Mouse (Mus musculus) naive thymus-derived CD4-positive, alpha-beta T cell, adult 2 months (primary cell): ENCODE results near the gene Btnl4.
"Not testable (repeated sequence)": the region's sequence is repeated elsewhere in the genome, so short reads cannot be mapped to it uniquely, and the experiment has no call there.

ENCODE experiments used
- DNase-seq: peaks from one replicate; pipeline ENCODE4 v3.0.0-alpha.2; 2011; ENCODE audit warnings: low read depth

Gene Btnl4

DNA sequence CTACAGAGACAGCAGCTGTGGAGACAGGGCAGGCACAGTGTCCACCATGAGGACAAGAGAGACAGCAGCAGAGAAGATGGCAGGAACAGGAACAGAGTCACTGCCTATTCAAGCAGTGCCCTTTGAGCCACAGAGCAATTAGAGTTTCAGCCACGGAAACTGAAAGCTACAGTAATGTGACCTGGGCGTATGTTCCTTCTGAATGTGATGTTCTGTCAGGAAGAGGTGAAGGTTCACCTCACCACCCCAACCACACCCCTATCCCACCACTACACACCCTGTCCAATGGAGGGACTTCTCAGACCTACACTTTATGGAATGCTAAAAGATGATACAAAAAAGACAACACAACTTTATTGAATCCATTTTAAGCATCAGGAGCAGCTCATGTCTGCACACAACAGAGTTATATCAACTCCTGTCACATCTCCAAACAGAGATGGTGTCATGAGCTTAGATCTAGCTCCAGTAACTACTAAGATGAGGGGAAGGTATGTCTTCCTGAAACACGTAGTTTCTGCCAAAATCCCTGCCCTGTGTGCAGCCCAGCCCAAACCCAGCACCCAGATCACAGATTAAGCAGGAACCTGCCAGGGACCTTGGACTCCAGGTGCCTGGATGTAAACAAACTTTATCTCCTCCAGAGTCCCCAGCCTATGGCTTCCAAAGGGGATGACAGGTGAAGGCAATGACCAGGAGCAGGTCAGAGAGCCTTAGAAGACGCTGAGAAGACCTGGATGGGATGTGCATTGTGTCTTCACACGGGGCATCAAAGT is at the start of gene Btnl4:
TSS of gene Btnl4 (minus strand) at position 81 of the 776 bp plus-strand sequence.
- not testable (repeated sequence) for DNase-seq

GRCm38 (mm10) chr17:34519001-34519400 is 41.9 kb upstream of the Btnl4 start:
- DNase-seq: no peak

DNA sequence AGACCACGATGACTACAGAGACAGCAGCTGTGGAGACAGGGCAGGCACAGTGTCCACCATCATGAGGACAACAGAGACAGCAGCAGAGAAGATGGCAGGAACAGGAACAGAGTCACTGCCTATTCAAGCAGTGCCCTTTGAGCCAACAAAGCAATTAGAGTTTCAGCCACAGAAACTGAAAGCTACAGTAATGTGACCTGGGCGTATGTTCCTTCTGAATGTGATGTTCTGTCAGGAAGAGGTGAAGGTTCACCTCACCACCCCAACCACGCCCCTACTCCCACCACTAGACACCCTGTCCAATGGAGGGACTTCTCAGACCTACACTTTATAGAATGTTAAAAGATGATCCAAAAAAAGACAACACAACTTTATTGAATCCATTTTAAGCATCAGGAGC is 41.5 kb upstream of the Btnl4 start:
- not testable (repeated sequence) for DNase-seq

GRCm38 (mm10) chr17:34517795-34518194 is 40.7 kb upstream of the Btnl4 start:
- DNase-seq: no peak

- no peak for DNase-seq
Measured at GRCm38 (mm10) chr17:34517252-34517651, 40.1 kb upstream of the Btnl4 start, which contains the start of gene Btnl6. TSS of gene Btnl6 (minus strand) at chr17:34517352.

GRCm38 (mm10) chr17:34516514-34516913 is 39.4 kb upstream of the Btnl4 start:
- no peak for DNase-seq

DNA sequence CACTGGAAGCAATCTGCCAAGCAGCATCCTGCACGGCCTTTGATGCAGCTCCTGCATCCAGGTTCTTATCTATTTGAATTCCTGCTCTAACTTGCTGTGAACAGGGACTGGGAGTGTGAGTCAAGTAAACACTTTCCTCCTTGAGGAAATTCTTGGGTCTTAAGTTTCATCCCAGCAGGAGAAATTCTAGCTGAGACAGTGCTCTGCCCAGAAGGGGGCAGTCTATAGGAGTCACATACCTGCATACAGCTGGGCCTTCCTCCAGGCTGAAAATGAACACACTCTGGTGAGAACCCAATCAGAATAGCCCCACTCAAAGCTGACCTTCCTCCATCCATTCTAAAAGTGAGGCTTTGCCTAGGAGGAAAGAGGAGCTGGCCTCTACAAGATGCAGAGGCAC is 34.6 kb upstream of the Btnl4 start:
- DNase-seq: peak; percentile 6

DNA sequence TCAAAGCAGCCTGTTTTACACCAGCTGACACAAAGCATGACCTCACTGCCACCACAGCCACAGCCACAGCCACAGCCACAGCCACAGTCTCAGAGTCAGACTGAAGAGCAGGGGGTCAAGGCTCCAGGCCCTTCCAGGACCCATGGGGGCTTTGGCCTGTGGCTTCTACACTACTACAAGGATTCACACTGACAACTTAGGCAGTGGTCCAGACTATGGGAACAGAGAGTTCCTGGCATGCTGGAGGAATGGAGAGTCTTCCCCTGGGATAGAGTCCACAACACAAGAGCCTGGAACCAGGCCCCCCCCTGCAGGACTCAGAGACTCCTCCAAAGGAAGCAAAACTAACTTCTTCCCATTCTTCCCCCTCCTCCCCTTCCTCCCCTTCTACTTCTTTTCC is 30.5 kb upstream of the Btnl4 start:
- no peak for DNase-seq

DNA sequence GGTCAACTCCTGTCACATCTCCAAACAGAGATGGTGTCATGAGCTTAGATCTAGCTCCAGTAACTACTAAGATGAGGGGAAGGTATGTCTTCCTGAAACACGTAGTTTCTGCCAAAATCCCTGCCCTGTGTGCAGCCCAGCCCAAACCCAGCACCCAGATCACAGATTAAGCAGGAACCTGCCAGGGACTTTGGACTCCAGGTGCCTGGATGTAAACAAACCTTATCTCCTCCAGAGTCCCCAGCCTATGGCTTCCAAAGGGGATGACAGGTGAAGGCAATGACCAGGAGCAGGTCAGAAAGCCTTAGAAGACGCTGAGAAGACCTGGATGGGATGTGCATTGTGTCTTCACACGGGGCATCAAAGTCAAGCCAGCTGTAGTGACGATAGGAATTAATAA is 20.6 kb upstream of the Btnl4 start:
- DNase-seq: not testable (repeated sequence)

GRCm38 (mm10) chr17:34497319-34497718 is 20.2 kb upstream of the Btnl4 start:
- not testable (repeated sequence) for DNase-seq

- no peak for DNase-seq
Measured at GRCm38 (mm10) chr17:34496539-34496938, 19.4 kb upstream of the Btnl4 start.

- not testable (repeated sequence) for DNase-seq
Measured at GRCm38 (mm10) chr17:34495156-34495555, 18.0 kb upstream of the Btnl4 start.

DNA sequence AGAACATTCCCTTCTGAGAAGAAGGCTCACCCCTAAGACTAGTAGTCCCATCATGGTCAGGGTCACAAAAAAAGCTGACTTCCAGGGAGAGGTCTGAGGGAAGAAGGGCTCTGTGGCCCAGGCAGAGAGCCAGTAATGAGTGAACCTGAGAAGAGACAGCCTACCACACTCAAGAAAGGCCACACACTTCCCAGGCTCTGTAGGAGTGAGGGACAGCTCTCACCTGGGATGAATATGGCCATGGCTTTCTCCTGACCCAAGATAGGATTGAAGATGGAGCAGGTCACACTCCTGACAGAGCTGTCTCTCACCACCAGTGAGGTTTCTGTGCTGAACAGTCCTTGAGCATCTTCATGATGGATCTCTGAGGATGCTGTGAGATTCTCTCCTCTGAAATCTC is 15.7 kb upstream of the Btnl4 start:
- no peak for DNase-seq

DNA sequence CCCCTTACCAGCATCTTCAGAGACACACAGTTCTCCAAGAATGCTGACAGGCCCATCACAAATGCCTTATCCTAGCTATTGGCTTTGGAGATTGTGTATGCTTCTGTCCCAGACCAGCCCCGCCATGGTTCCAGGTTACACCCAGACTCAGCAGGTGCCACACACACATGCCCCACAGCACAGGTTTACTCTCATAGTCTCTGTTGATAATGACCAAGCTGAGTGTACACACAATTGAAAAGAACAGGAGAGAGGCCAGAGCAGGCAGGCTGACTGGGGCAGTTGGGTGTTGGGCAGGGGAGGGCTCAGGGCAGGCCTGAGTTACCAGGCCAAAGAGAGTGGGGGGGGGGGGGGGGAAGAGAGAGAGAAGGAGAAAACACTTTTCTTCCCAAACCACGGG is 691 bp downstream of the Btnl4 start:
- no peak for DNase-seq

DNA sequence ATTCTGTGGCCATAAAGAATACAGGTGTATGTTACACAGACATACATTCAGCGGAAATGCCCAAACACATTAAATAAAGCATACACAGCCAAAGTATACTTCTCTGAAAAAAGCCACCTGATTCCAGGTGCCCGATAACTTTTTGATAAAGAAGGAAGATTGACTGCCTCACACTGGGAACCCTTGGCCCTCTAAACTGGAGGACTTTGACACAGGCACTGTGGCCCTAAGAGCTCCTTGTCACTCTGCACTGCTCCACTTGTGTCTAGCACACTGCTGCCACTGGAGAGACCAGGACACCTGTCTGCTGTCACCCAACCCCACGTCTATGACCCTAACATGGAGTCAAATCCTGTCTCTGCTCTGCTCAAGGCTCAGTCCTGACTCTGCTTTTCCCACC is 2.1 kb downstream of the Btnl4 start:
- DNase-seq: no peak

DNA sequence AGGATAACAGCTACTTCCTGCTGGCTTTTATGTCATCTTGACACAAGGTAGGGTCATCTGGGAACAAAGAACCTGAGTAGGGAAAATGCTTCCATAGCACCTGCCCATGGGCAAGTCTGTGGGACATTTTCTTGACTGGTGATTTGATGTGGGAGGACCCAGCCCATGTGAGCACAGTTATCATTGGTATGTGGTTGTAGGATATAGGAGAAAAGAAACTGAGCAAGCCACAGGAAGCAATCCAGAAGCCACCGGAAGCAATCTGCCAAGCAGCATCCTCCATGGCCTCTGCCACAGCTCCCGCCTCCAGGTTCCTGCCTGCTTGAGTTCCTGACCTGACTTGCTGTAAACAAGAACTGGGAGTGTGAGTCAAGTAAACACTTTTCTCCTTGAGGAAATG is 6.6 kb downstream of the Btnl4 start:
- DNase-seq: no peak

GRCm38 (mm10) chr17:34465906-34466305 is 11.2 kb downstream of the Btnl4 start:
- not testable (repeated sequence) for DNase-seq

GRCm38 (mm10) chr17:34459255-34459654 is 17.9 kb downstream of the Btnl4 start:
- DNase-seq: no peak

DNA sequence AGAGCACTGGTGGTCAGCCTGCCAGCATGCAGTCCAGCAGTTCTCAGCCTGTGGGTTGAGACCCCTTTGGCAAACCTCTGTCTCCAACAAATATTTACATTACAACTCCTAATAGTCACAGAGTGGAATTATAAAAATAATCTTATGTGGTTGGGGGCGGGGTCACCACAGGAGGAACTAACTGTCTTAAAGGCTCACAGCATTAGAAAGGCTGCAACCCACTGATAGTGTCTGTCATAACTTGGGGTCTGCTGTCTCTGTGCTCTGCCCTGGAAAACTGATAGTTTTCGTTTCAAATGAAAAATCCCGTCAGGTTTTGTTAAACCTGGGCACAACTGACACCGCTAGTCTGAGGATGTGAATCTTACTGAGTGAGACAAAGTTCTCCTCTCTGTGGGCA is 19.4 kb downstream of the Btnl4 start:
- no peak for DNase-seq

DNA sequence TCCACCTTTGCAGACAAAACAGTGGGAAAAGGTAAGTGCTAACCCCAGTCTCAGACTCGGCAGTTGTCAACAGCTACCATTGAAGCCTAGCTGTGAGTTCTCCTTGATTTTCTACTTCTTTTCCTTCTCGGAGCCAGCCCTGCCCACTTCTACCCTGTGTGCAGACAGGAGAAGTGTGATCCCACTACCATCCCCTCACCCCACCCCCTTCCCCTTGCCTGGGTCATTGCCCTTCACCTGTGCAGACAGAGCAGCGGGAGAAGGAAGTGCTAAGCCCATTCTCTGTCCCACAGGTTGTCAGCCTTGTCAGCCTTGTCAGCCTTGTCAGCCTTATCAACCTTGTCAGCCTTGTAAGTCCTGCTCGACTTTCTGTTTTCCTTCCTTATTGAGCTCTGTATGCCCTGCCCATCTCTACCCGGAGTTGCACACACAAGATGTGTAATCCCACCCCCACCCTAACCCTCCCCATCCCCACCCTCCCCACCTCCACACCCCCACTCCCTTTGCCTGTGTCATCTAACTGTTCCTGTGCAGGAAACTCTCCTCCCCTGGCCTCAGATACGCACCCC is 28.6 kb downstream of the Btnl4 start:
- no peak for DNase-seq

DNA sequence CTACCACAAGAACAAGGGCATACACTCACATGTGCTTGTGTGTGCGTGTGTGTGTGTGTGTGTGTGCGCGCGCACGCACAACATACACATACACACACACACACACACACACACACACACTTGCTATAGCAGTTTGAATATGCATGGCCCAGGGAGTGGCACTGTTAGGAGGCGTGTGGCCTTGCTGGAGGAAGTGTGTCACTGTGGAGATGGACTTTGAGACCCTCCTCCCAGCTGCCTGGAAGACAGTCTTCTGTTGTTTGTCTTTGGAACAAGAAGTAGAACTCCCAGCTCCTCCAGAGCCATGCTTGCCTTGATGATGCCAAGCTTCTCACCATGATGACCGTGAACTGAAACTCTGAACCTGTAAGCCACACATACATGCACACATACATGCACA is 35.1 kb downstream of the Btnl4 start:
- no peak for DNase-seq

GRCm38 (mm10) chr17:34439795-34440194 is 37.3 kb downstream of the Btnl4 start:
- peak; percentile 56 for DNase-seq

DNA sequence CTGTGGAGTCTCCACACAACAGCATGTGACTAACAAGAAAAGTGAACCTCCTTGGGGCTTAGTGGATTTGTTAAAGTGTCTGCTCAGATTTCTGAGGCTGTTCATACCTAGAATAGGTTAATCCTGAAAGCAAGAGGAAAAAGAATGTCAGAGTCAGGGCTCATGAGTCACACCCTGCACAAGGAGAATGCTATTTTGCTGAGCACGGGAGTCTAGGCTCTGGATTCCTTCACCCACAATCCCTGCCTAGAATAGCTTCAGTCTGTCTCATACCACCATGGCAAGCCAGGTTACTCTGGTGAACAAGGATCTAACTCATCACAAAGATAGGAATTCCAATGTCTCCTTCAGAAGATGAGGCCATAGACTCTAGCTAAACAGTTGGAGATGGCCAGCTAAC is 38.5 kb downstream of the Btnl4 start:
- DNase-seq: no peak

GRCm38 (mm10) chr17:34437606-34438005 is 39.5 kb downstream of the Btnl4 start:
- DNase-seq: no peak
